Mouse (Mus musculus): Measurements from ENCODE around the gene Sfpq. TPM values are rescaled to one million over a fixed set of nuclear protein-coding genes. Genes with fewer than 3 reads are reported as not detected.

Sfpq gene
- polyA plus RNA-seq (2012; rRNA removed), result 504 and 860 TPM in 2 replicates

GRCm38 (mm10) chr4:127021151-127021945 is at the start of gene Sfpq:
Sfpq (plus strand) TSS chr4:127021324.

GRCm38 (mm10) chr4:127060585-127061290 is 39.6 kb downstream of the Sfpq start, which contains the start of gene Zmym1:
Zmym1 (minus strand) TSS chr4:127061152.

GRCm38 (mm10) chr4:127076875-127077548 is 55.9 kb downstream of the Sfpq start, which contains the start of gene Zmym6:
Zmym6 (plus strand) TSS chr4:127077383.

Other genes with a start within 250 kb of the Sfpq start
- 37.9 and 41.0 TPM in 2 replicates for gene Zmym4, start 53.2 kb upstream of the Sfpq start, polyA plus RNA-seq (2012; rRNA removed)
- gene Zmym1, start 39.8 kb downstream of the Sfpq start, polyA plus RNA-seq (2012; rRNA removed), result 11.0 and 18.4 TPM in 2 replicates
- 26.3 and 35.2 TPM in 2 replicates for gene Zmym6, start 56.1 kb downstream of the Sfpq start, polyA plus RNA-seq (2012; rRNA removed)
- 8.6 and 15.0 TPM in 2 replicates for gene Tmem35b, start 102.4 kb downstream of the Sfpq start, polyA plus RNA-seq (2012; rRNA removed)
- gene Dlgap3, start 147.9 kb downstream of the Sfpq start, polyA plus RNA-seq (2012; rRNA removed), result 4.6 and 6.1 TPM in 2 replicates
- 34.3 and 40.8 TPM in 2 replicates for gene Smim12, start 222.5 kb downstream of the Sfpq start, polyA plus RNA-seq (2012; rRNA removed)

Data from central nervous system, embryonic 11.5 days (tissue).